In genomic region chr11:104099542-104099941, GRCm38 (mm10) we compare ENCODE assay signal across 16 mouse cellular contexts. TPM values are rescaled to one million over a fixed set of nuclear protein-coding genes. Genes with fewer than 3 reads are reported as not detected.
A peak's percentile ranks its signal among the peaks of the same experiment; 100 is the strongest.
DNase-seq lines count a peak whose midpoint lies in the region; ATAC-seq and TF ChIP-seq lines count a peak whose summit lies in the region.
"Had no signal": no experiment of that assay in that cellular context is flagged by ENCODE, and none has a peak within 500 bp of the region (broad histone marks: within the 10 kb centered on the region; RNA-seq: fewer than 3 reads in every experiment).

No protein-coding gene starts in this region.

- no peaks in the 10 kb centered on the region for H3K27me3 ChIP-seq in hindbrain, postnatal 0 days (ENCODE audit: insufficient read depth, low read length)
- H3K27me3 ChIP-seq in hindbrain, embryonic 11.5 days (ENCODE audit: control insufficient read depth, insufficient read depth, low read length), result no peaks in the 10 kb centered on the region
- no peaks in the 10 kb centered on the region for H3K27me3 ChIP-seq in embryonic facial prominence, embryonic 11.5 days (ENCODE audit: control insufficient read depth, insufficient read depth, low read length)
- H3K27me3 ChIP-seq: neural tube, embryonic 13.5 days had no signal

- H3K36me3 ChIP-seq in hindbrain, postnatal 0 days (ENCODE audit: insufficient read depth, low read length), result no peaks in the 10 kb centered on the region
- no peaks in the 10 kb centered on the region for H3K36me3 ChIP-seq in hindbrain, embryonic 11.5 days (ENCODE audit: control insufficient read depth, insufficient read depth, low read length)
- H3K36me3 ChIP-seq in embryonic facial prominence, embryonic 11.5 days (replicated peaks; ENCODE audit: control insufficient read depth, insufficient read depth, low read depth, low read length), result no peaks in the 10 kb centered on the region
- H3K36me3 ChIP-seq: limb, embryonic 13.5 days; midbrain, embryonic 10.5 days; neural tube, embryonic 13.5 days had no signal

- WGBS in hindbrain, postnatal 0 days, result 33% methylated on average over 7 of the region's 7 CpGs
- WGBS in hindbrain, embryonic 11.5 days, result 31% methylated on average over 7 of the region's 7 CpGs
- WGBS in embryonic facial prominence, embryonic 11.5 days, result 11% methylated on average over 7 of the region's 7 CpGs

- H3K9ac ChIP-seq in hindbrain, postnatal 0 days (replicated peaks; ENCODE audit: low read length), result no peak overlapping the region
- no peak overlapping the region for H3K9ac ChIP-seq in hindbrain, embryonic 11.5 days (ENCODE audit: low read depth, low read length)
- no peak overlapping the region for H3K9ac ChIP-seq in embryonic facial prominence, embryonic 11.5 days (replicated peaks; ENCODE audit: low read length)
- H3K9ac ChIP-seq: limb, embryonic 13.5 days; lung, embryonic 14.5 days; neural tube, embryonic 13.5 days had no signal

- peaks cover 4% of the 10 kb centered on the region; the same call in 1 of the 2 replicates for H3K4me1 ChIP-seq in hindbrain, postnatal 0 days (ENCODE audit: insufficient read depth, low read length)
- no peaks in the 10 kb centered on the region; the same call in 1 of the 2 replicates for H3K4me1 ChIP-seq in hindbrain, embryonic 11.5 days (replicated peaks; ENCODE audit: control insufficient read depth, insufficient read depth, low read length)
- no peaks in the 10 kb centered on the region; the same call in 1 of the 2 replicates for H3K4me1 ChIP-seq in embryonic facial prominence, embryonic 11.5 days (ENCODE audit: control insufficient read depth, insufficient read depth, low read length)

- ATAC-seq in hindbrain, postnatal 0 days, result no peak
- no peak for ATAC-seq in hindbrain, embryonic 11.5 days (ENCODE audit: low FRiP score)
- ATAC-seq in embryonic facial prominence, embryonic 11.5 days (replicated peaks; ENCODE audit: insufficient number of reproducible peaks, low FRiP score, low TSS enrichment, low read depth), result no peak
- ATAC-seq in inflammation-experienced regulatory T-cells, adult 6 months, result no peak

- no peak overlapping the region for H3K4me2 ChIP-seq in hindbrain, postnatal 0 days (ENCODE audit: low read depth, low read length)
- no peak overlapping the region for H3K4me2 ChIP-seq in hindbrain, embryonic 11.5 days (replicated peaks; ENCODE audit: low read depth, low read length)
- H3K4me2 ChIP-seq in embryonic facial prominence, embryonic 11.5 days (ENCODE audit: low read depth, low read length), result no peak overlapping the region
- H3K4me2 ChIP-seq: limb, embryonic 13.5 days; lung, embryonic 14.5 days; neural tube, embryonic 13.5 days had no signal

- H3K27ac ChIP-seq in hindbrain, postnatal 0 days, result no peak overlapping the region
- no peak overlapping the region for H3K27ac ChIP-seq in hindbrain, embryonic 11.5 days (ENCODE audit: low read depth, low read length)
- no peak overlapping the region for H3K27ac ChIP-seq in embryonic facial prominence, embryonic 11.5 days (replicated peaks; ENCODE audit: low read depth, low read length)
- H3K27ac ChIP-seq: limb, embryonic 13.5 days; midbrain, embryonic 10.5 days; neural tube, embryonic 13.5 days had no signal

- H3K9me3 ChIP-seq in hindbrain, postnatal 0 days (ENCODE audit: low read length), result no peaks in the 10 kb centered on the region
- H3K9me3 ChIP-seq in hindbrain, embryonic 11.5 days (ENCODE audit: control insufficient read depth, low read length), result no peaks in the 10 kb centered on the region
- no peaks in the 10 kb centered on the region for H3K9me3 ChIP-seq in embryonic facial prominence, embryonic 11.5 days (replicated peaks; ENCODE audit: control insufficient read depth, low read length)
- H3K9me3 ChIP-seq: limb, embryonic 13.5 days; midbrain, embryonic 10.5 days; neural tube, embryonic 13.5 days had no signal

- TF ChIP-seq CTCF in hindbrain, postnatal 0 days (IDR thresholded peaks at IDR 0.05; ENCODE audit: low read depth), result no peak

- DNase-seq in hindbrain, postnatal 0 days (ENCODE audit: low spot score), result peak; percentile 13
- no peak for DNase-seq in hindbrain, embryonic 11.5 days (ENCODE audit: low spot score)
- DNase-seq in embryonic facial prominence, embryonic 11.5 days (ENCODE audit: low spot score), result peak; percentile 68
- peak; percentile 62 to 80 for DNase-seq in left cerebral cortex, adult 18-20 months (ENCODE audit: low spot score in 2 of 2)
- peak; percentile 67 to 72 for DNase-seq in right cerebral cortex, postnatal 10 days (ENCODE audit: low spot score in 2 of 2)
- no peak for DNase-seq in heart, adult 18-20 months
- no peak for DNase-seq in cerebellum, postnatal 25 days
- DNase-seq: cerebellum, postnatal 14 days; heart, postnatal 10 days; kidney, adult 18-20 months; lung, embryonic 14.5 days; thymus, postnatal 36 days had no signal

- H3K4me3 ChIP-seq in hindbrain, postnatal 0 days (ENCODE audit: low read length), result no peak overlapping the region
- H3K4me3 ChIP-seq in hindbrain, embryonic 11.5 days (ENCODE audit: low read depth, low read length), result no peak overlapping the region
- H3K4me3 ChIP-seq in embryonic facial prominence, embryonic 11.5 days (ENCODE audit: low read depth, low read length), result no peak overlapping the region
- H3K4me3 ChIP-seq: limb, embryonic 13.5 days; midbrain, embryonic 10.5 days; neural tube, embryonic 13.5 days had no signal

RNA-seq across cellular contexts. Expression of gene Crhr1, which starts 33.1 kb away (rescaled TPM):
- 27.0 and 28.0 TPM in 2 replicates for total RNA-seq in hindbrain, postnatal 0 days (2014; rRNA removed)
- polyA plus RNA-seq in hindbrain, postnatal 0 days (2015; fragmentation: Nextera tagmentation; extraction: Ambion mirVana), result 6.5 and 6.8 TPM in 2 replicates
- 0.73 and 1.1 TPM in 2 replicates for polyA plus RNA-seq in hindbrain, embryonic 11.5 days (2014; fragmentation: Nextera tagmentation; extraction: Ambion mirVana)
- polyA plus RNA-seq in embryonic facial prominence, embryonic 11.5 days (2014; fragmentation: Nextera tagmentation; extraction: Ambion mirVana), result 0.14 and 0.31 TPM in 2 replicates
- 10 to 100 TPM; 24.9 to 30.5 TPM for total RNA-seq in left cerebral cortex, adult 18-20 months (2021)
- not detected for total RNA-seq in heart, adult 18-20 months (2021)
- polyA plus RNA-seq in inflammation-experienced regulatory T-cells, adult 6 months (2017; shearing (Covaris generic)), result not detected
- total RNA-seq: heart, postnatal 10 days had no signal
- polyA plus RNA-seq: lung, embryonic 14.5 days had no signal

Comparison
In these comparisons a context has a peak if more than half of its experiments do, and no peak if none do; other contexts are left out.
1. DNase-seq: peak in hindbrain, postnatal 0 days (single experiment), embryonic facial prominence, embryonic 11.5 days (single experiment), left cerebral cortex, adult 18-20 months (2 of 2) and right cerebral cortex, postnatal 10 days (2 of 2); none in hindbrain, embryonic 11.5 days (single experiment), heart, adult 18-20 months (0 of 2) and cerebellum, postnatal 25 days (0 of 2).